Mouse (Mus musculus) ES-E14 (cell line): ENCODE data around the gene Slc22a12. TPM values are rescaled to one million over a fixed set of nuclear protein-coding genes. Genes with fewer than 3 reads are reported as not detected.

Experiments
- DNase-seq: peaks from one replicate; pipeline ENCODE4 v3.0.0-alpha.2; 2013; ENCODE audit warnings: low read depth, low spot score
- H3K27ac ChIP-seq: 2 replicates; pipeline ENCODE4 v1.5.1; 2012; ENCODE audit warnings: low read depth, mild to moderate bottlenecking, low read length, moderate library complexity, mixed read lengths; ENCODE audit not compliant: poor library complexity, insufficient read depth, severe bottlenecking
- H3K36me3 ChIP-seq: 2 replicates; pipeline ENCODE4 v1.6.1; 2012; ENCODE audit warnings: mild to moderate bottlenecking, low read length, moderate library complexity, mixed read lengths; ENCODE audit not compliant: control insufficient read depth, poor library complexity, insufficient read depth, severe bottlenecking
- H3K4me1 ChIP-seq, 2 experiments: fragments of 150-350 bp in 1 of 2; sonication (generic) in 1 of 2; 2 replicates each; pipeline ENCODE4 v1.6.1; 2012; ENCODE audit warnings: low read length in 2 of 2, mild to moderate bottlenecking in 1 of 2, mixed read lengths in 1 of 2; ENCODE audit not compliant: control insufficient read depth in 2 of 2, insufficient read depth in 2 of 2, poor library complexity in 1 of 2
- H3K4me3 ChIP-seq, 2 experiments: fragments of 150-350 bp in 1 of 2; sonication (generic) in 1 of 2; 2 replicates each; pipeline ENCODE4 v1.5.1; 2012; ENCODE audit warnings: low read length in 2 of 2, low read depth in 1 of 2, mild to moderate bottlenecking in 1 of 2, mixed read lengths in 1 of 2; ENCODE audit not compliant: insufficient read depth in 1 of 2, poor library complexity in 1 of 2, severe bottlenecking in 1 of 2
- H3K9ac ChIP-seq: 2 replicates; pipeline ENCODE4 v1.6.1; 2012; ENCODE audit warnings: low read depth, mild to moderate bottlenecking, low read length, mixed read lengths; ENCODE audit not compliant: poor library complexity, insufficient read depth, severe bottlenecking
- H3K9me3 ChIP-seq: fragments of 150-350 bp; sonication (generic); 2 replicates; pipeline ENCODE4 v1.6.1; 2012; ENCODE audit warnings: low read depth, mild to moderate bottlenecking, low read length; ENCODE audit not compliant: control insufficient read depth, insufficient read depth
- CHD2 ChIP-seq: IDR thresholded peaks from 2 replicates; pipeline ENCODE4 v1.6.1; 2014; ENCODE audit warnings: mild to moderate bottlenecking, low read depth, low read length, inconsistent platforms
- HCFC1 ChIP-seq: IDR thresholded peaks from 2 replicates; pipeline ENCODE4 v1.6.1; 2012; ENCODE audit warnings: low read length, inconsistent platforms, borderline replicate concordance; ENCODE audit not compliant: insufficient read depth
- MAFK ChIP-seq: IDR thresholded peaks from 2 replicates; pipeline ENCODE4 v1.6.1; 2014; ENCODE audit warnings: mild to moderate bottlenecking, low read depth, low read length, inconsistent platforms; ENCODE audit not compliant: insufficient read depth
- ZC3H11A ChIP-seq: IDR thresholded peaks from 2 replicates; pipeline ENCODE4 v1.6.1; 2012; ENCODE audit warnings: low read depth, mild to moderate bottlenecking, inconsistent platforms, low read length, borderline replicate concordance
- ZNF384 ChIP-seq: IDR thresholded peaks from 2 replicates; pipeline ENCODE4 v1.6.1; 2012; ENCODE audit warnings: low read depth, low read length, inconsistent platforms
- in situ Hi-C, 2 experiments: fragments of 600-800 bp; cut with MboI; formaldehyde crosslinking; loops; one replicate each; pipeline ENCODE4 v1.15.1; 2025; ENCODE audit warnings: low sequenced_read_pairs in 2 of 2, inconsistent platforms in 1 of 2; ENCODE audit not compliant: unreplicated experiment in 2 of 2
- total RNA-seq: library from RNA; depleted of rRNA; stranded (reverse); fragments of 300-350 nt; gene quantifications from 2 replicates; pipeline ENCODE4 v1.2.3, GENCODE M21; 2012

The Slc22a12 gene
- total RNA-seq, 1 experiment: not detected

GRCm38 (mm10) chr19:6513389-6514139 lies 29.3 kb downstream of the Slc22a12 start:
- Histone ChIP-seq H3K27ac (peak overlapping the region; percentile 54; the same call in 1 of the 2 replicates), H3K4me1 (peaks cover 2 to 36% of the 10 kb centered on the region in 2 experiments; a peak in 3 of 4 replicates), H3K4me3 (peak overlapping the region; percentile 53 to 62), H3K9ac (peak overlapping the region; percentile 42; the same call in 1 of the 2 replicates), H3K9me3 (no peaks in the 10 kb centered on the region), H3K36me3 (peaks cover 2% of the 10 kb centered on the region; the same call in 1 of the 2 replicates)
- no peak for DNase-seq
- no peak for TF ChIP-seq CHD2
- TF ChIP-seq HCFC1: no peak
- no peak for TF ChIP-seq ZC3H11A
- no peak for TF ChIP-seq MAFK
- TF ChIP-seq ZNF384: no peak
- in situ Hi-C loops: no loop called here

GRCm38 (mm10) chr19:6510546-6510945 lies 32.3 kb downstream of the Slc22a12 start:
- H3K9me3 ChIP-seq: no peaks in the 10 kb centered on the region
- H3K4me1 ChIP-seq: peaks cover 2 to 28% of the 10 kb centered on the region in 2 experiments; a peak in 2 of 4 replicates
- no peak for TF ChIP-seq ZNF384
- no peak for TF ChIP-seq MAFK
- TF ChIP-seq HCFC1: no peak
- no peak for TF ChIP-seq CHD2
- no peak overlapping the region for H3K27ac ChIP-seq
- peaks cover 3% of the 10 kb centered on the region; the same call in 1 of the 2 replicates for H3K36me3 ChIP-seq
- in situ Hi-C loops: no loop called here
- no peak overlapping the region for H3K9ac ChIP-seq
- no peak for DNase-seq
- no peak overlapping the region for H3K4me3 ChIP-seq

GRCm38 (mm10) chr19:6509881-6510280 lies 33.0 kb downstream of the Slc22a12 start:
- in situ Hi-C loops: no loop called here
- peaks cover 2 to 28% of the 10 kb centered on the region in 2 experiments; a peak in 2 of 4 replicates for H3K4me1 ChIP-seq
- DNase-seq: no peak
- TF ChIP-seq MAFK (no peak), HCFC1 (no peak), ZNF384 (no peak), CHD2 (no peak), ZC3H11A (no peak)
- H3K27ac ChIP-seq: no peak overlapping the region
- H3K4me3 ChIP-seq: no peak overlapping the region
- H3K9ac ChIP-seq: no peak overlapping the region
- no peaks in the 10 kb centered on the region for H3K9me3 ChIP-seq
- peaks cover 3% of the 10 kb centered on the region; the same call in 1 of the 2 replicates for H3K36me3 ChIP-seq

- Histone ChIP-seq H3K27ac (no peak overlapping the region), H3K4me1 (peaks cover 0 to 18% of the 10 kb centered on the region in 2 experiments; a peak in 2 of 4 replicates), H3K36me3 (peaks cover 3% of the 10 kb centered on the region; the same call in 1 of the 2 replicates), H3K9me3 (no peaks in the 10 kb centered on the region), H3K4me3 (no peak overlapping the region), H3K9ac (no peak overlapping the region)
- in situ Hi-C loops: no loop called here
- TF ChIP-seq HCFC1: no peak
- TF ChIP-seq MAFK: no peak
- no peak for TF ChIP-seq ZNF384
- no peak for TF ChIP-seq CHD2
- no peak for TF ChIP-seq ZC3H11A
- DNase-seq: no peak
Measured at GRCm38 (mm10) chr19:6507393-6507792, 35.4 kb downstream of the Slc22a12 start.
